Mouse (Mus musculus) erythroblast, adult 5-6 weeks (primary cell): ENCODE data around the gene AY074887. TPM values are rescaled to one million over a fixed set of nuclear protein-coding genes. Genes with fewer than 3 reads are reported as not detected.
A peak's percentile ranks its signal among the peaks of the same experiment; 100 is the strongest.

Experiments used
- ATAC-seq: replicated peaks from 2 replicates; pipeline ENCODE4 v1.8.0; 2016; ENCODE audit warnings: moderate number of reproducible peaks, mild to moderate bottlenecking, moderate TSS enrichment, inconsistent platforms; ENCODE audit not compliant: poor library complexity, low FRiP score, severe bottlenecking
- total RNA-seq, 2 experiments: library from RNA; stranded (forward) in 1 of 2; stranded (reverse) in 1 of 2; fragments of 150-400 nt in 1 of 2; fragments of 200-764, 138-1000 nt in 1 of 2; gene quantifications; 2 replicates each; pipeline versions ENCODE4 v1.2.3 to v1.2.4; 2015 to 2017; ENCODE audit warnings: low replicate concordance in 2 of 2

Gene AY074887
- total RNA-seq, 2 experiments from 2014 or later, result not detected

DNA sequence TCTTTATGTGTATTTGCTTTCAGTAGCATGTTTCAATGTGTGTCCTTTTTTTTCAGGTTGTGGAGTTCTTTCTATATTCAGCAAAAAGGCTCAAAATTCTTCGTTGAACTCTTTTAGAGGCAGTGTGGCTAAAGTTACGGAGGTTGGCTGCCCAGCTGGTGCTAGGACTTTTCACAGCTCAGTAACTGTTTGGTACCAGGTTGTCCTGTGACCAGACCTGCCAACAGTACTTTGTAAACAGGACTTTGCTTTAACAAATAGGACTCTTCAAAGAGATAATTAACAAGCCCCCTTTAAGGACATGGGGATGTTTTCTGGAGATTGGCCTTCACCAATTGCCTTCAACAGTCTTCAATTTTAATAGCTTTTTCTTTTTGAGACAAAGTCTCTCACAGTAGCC, 32.6 kb downstream of the AY074887 start:
- ATAC-seq, result no peak

DNA sequence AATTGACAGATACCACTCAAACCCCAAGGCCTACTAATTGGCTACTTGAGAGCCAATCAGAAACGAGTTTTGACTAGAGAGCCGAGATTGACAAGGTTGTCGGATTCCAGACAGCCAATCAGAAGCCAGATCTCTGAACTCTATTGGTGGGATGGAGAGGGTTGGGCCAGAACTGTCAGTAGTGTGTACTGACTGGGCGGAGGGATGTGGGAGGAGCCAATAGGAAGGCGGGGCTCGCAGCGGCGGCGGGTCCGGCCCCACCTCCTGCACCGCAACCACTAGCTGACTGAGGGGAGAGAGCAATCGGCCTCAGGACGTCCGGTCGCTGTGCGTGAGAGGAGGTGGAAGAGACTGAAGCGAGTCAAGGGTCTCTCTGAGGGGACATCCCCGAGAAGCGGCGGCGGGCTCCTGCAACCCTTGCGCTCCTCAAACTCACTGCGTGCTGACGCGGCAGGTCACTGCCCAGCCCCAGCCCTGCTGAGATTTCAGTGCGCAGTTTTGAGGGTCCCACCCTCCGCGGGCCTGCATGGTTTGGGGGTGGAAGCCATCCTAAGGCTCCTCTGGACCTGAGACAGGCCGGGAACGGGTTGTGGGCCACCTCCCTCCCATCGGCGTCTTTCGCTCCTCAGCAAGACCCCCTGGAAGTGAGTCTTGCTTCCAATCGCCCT, 33.7 kb downstream of the AY074887 start, which contains the start of gene Hykk:
Gene Hykk (plus strand): TSS at position 274 of the 668 bp plus-strand sequence.
- peak; percentile 83 for ATAC-seq

DNA sequence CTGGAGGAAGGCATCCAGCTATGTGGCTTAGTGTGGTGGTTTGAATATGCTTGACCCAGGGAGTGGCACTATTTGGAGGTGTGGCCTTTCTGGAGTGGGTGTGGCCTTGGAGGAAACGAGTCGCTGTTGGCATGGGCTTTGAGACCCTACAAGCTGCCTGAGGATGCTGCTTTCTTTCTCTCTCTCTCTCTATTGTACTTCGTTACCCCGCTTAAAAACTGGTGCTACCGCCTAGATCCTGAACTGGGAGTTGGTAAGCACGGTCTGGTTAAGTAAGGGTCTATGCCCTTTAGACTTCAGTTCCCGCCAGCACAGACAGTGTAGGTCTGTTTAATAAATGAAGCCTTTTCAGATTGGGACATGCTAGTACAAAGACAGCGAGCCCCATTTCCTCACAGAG, 34.4 kb downstream of the AY074887 start:
- ATAC-seq, result no peak

GRCm38 (mm10) chr9:54915576-54915975, 35.2 kb downstream of the AY074887 start:
- ATAC-seq, result no peak

DNA sequence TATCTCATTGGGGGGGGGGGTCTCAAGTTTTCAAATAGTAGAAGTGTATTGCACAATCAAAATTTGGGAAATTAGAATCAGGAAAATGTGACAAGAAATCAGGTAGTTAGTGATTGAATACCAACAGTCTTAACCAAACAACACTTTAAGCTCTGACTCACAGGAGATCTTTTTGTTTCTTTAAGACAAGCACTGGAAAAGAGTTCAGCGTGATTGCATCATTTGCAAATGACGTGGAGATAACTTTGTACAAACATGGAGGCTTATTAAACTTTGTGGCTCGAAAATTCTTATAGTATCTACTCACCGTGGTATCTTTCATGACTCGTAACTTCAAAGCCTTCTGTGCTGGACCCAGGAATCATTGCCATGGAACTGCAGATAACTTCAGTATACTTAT, 41.4 kb downstream of the AY074887 start:
- ATAC-seq, result no peak

Other genes starting within 250 kb of the AY074887 start
- 22.8 and 49.2 TPM in 2 replicates for gene Wdr61, start 216.5 kb downstream of the AY074887 start, total RNA-seq (2015; ENCODE audit: low replicate concordance)
- 18.7 and 22.6 TPM in 2 replicates for gene Wdr61, start 216.5 kb downstream of the AY074887 start, total RNA-seq (2017; ENCODE audit: low replicate concordance)
- gene Crabp1, start 186.2 kb downstream of the AY074887 start, total RNA-seq (2015; ENCODE audit: low replicate concordance), result not detected in 2 replicates
- not detected in 2 replicates for gene Crabp1, start 186.2 kb downstream of the AY074887 start, total RNA-seq (2017; ENCODE audit: low replicate concordance)
- 16.7 and 17.3 TPM in 2 replicates for gene Ireb2, start 87.2 kb downstream of the AY074887 start, total RNA-seq (2015; ENCODE audit: low replicate concordance)
- 10.6 and 19.1 TPM in 2 replicates for gene Ireb2, start 87.2 kb downstream of the AY074887 start, total RNA-seq (2017; ENCODE audit: low replicate concordance)
- gene Hykk, start 33.7 kb downstream of the AY074887 start, total RNA-seq (2015; ENCODE audit: low replicate concordance), result not detected in 2 replicates
- not detected in 2 replicates for gene Hykk, start 33.7 kb downstream of the AY074887 start, total RNA-seq (2017; ENCODE audit: low replicate concordance)
- 95.3 and 100 TPM in 2 replicates for gene Psma4, start 208 bp downstream of the AY074887 start, total RNA-seq (2015; ENCODE audit: low replicate concordance)
- 59.4 and 91.6 TPM in 2 replicates for gene Psma4, start 208 bp downstream of the AY074887 start, total RNA-seq (2017; ENCODE audit: low replicate concordance)
- not detected in 2 replicates for gene Chrna5, start 29.9 kb upstream of the AY074887 start, total RNA-seq (2015; ENCODE audit: low replicate concordance)
- not detected in 2 replicates for gene Chrna5, start 29.9 kb upstream of the AY074887 start, total RNA-seq (2017; ENCODE audit: low replicate concordance)
- not detected in 2 replicates for gene Chrna3, start 75.6 kb upstream of the AY074887 start, total RNA-seq (2015; ENCODE audit: low replicate concordance)
- not detected in 2 replicates for gene Chrna3, start 75.6 kb upstream of the AY074887 start, total RNA-seq (2017; ENCODE audit: low replicate concordance)
- gene Chrnb4, start 97.8 kb upstream of the AY074887 start, total RNA-seq (2015; ENCODE audit: low replicate concordance), result not detected in 2 replicates
- not detected in 2 replicates for gene Chrnb4, start 97.8 kb upstream of the AY074887 start, total RNA-seq (2017; ENCODE audit: low replicate concordance)
- 9.6 and 11.1 TPM in 2 replicates for gene Ube2q2, start 197.9 kb upstream of the AY074887 start, total RNA-seq (2015; ENCODE audit: low replicate concordance)
- gene Ube2q2, start 197.9 kb upstream of the AY074887 start, total RNA-seq (2017; ENCODE audit: low replicate concordance), result 10.9 and 15.4 TPM in 2 replicates